Mouse (Mus musculus) ES-E14 (cell line): ENCODE results near the gene Gm13090. TPM values are rescaled to one million over a fixed set of nuclear protein-coding genes. Genes with fewer than 3 reads are reported as not detected.

Experiments
- DNase-seq: peaks from one replicate; pipeline ENCODE4 v3.0.0-alpha.2; 2013; ENCODE audit warnings: low read depth, low spot score
- H3K27ac ChIP-seq: 2 replicates; pipeline ENCODE4 v1.5.1; 2012; ENCODE audit warnings: low read depth, mild to moderate bottlenecking, low read length, moderate library complexity, mixed read lengths; ENCODE audit not compliant: poor library complexity, insufficient read depth, severe bottlenecking
- H3K36me3 ChIP-seq: 2 replicates; pipeline ENCODE4 v1.6.1; 2012; ENCODE audit warnings: mild to moderate bottlenecking, low read length, moderate library complexity, mixed read lengths; ENCODE audit not compliant: control insufficient read depth, poor library complexity, insufficient read depth, severe bottlenecking
- H3K4me1 ChIP-seq, 2 experiments: fragments of 150-350 bp in 1 of 2; sonication (generic) in 1 of 2; 2 replicates each; pipeline ENCODE4 v1.6.1; 2012; ENCODE audit warnings: low read length in 2 of 2, mild to moderate bottlenecking in 1 of 2, mixed read lengths in 1 of 2; ENCODE audit not compliant: control insufficient read depth in 2 of 2, insufficient read depth in 2 of 2, poor library complexity in 1 of 2
- H3K4me3 ChIP-seq, 2 experiments: fragments of 150-350 bp in 1 of 2; sonication (generic) in 1 of 2; 2 replicates each; pipeline ENCODE4 v1.5.1; 2012; ENCODE audit warnings: low read length in 2 of 2, low read depth in 1 of 2, mild to moderate bottlenecking in 1 of 2, mixed read lengths in 1 of 2; ENCODE audit not compliant: insufficient read depth in 1 of 2, poor library complexity in 1 of 2, severe bottlenecking in 1 of 2
- H3K9ac ChIP-seq: 2 replicates; pipeline ENCODE4 v1.6.1; 2012; ENCODE audit warnings: low read depth, mild to moderate bottlenecking, low read length, mixed read lengths; ENCODE audit not compliant: poor library complexity, insufficient read depth, severe bottlenecking
- H3K9me3 ChIP-seq: fragments of 150-350 bp; sonication (generic); 2 replicates; pipeline ENCODE4 v1.6.1; 2012; ENCODE audit warnings: low read depth, mild to moderate bottlenecking, low read length; ENCODE audit not compliant: control insufficient read depth, insufficient read depth
- CHD2 ChIP-seq: IDR thresholded peaks from 2 replicates; pipeline ENCODE4 v1.6.1; 2014; ENCODE audit warnings: mild to moderate bottlenecking, low read depth, low read length, inconsistent platforms
- HCFC1 ChIP-seq: IDR thresholded peaks from 2 replicates; pipeline ENCODE4 v1.6.1; 2012; ENCODE audit warnings: low read length, inconsistent platforms, borderline replicate concordance; ENCODE audit not compliant: insufficient read depth
- MAFK ChIP-seq: IDR thresholded peaks from 2 replicates; pipeline ENCODE4 v1.6.1; 2014; ENCODE audit warnings: mild to moderate bottlenecking, low read depth, low read length, inconsistent platforms; ENCODE audit not compliant: insufficient read depth
- ZC3H11A ChIP-seq: IDR thresholded peaks from 2 replicates; pipeline ENCODE4 v1.6.1; 2012; ENCODE audit warnings: low read depth, mild to moderate bottlenecking, inconsistent platforms, low read length, borderline replicate concordance
- ZNF384 ChIP-seq: IDR thresholded peaks from 2 replicates; pipeline ENCODE4 v1.6.1; 2012; ENCODE audit warnings: low read depth, low read length, inconsistent platforms
- in situ Hi-C, 2 experiments: fragments of 600-800 bp; cut with MboI; formaldehyde crosslinking; loops; one replicate each; pipeline ENCODE4 v1.15.1; 2025; ENCODE audit warnings: low sequenced_read_pairs in 2 of 2, inconsistent platforms in 1 of 2; ENCODE audit not compliant: unreplicated experiment in 2 of 2
- total RNA-seq: library from RNA; depleted of rRNA; stranded (reverse); fragments of 300-350 nt; gene quantifications from 2 replicates; pipeline ENCODE4 v1.2.3, GENCODE M21; 2012

Gm13090 gene
- total RNA-seq, 1 experiment = not detected

- no peak overlapping the region for H3K27ac ChIP-seq
Measured at GRCm38 (mm10) chr4:151130756-151131490, 41.6 kb downstream of the Gm13090 start.

GRCm38 (mm10) chr4:151132493-151132892 lies 43.1 kb downstream of the Gm13090 start:
- Histone ChIP-seq H3K27ac (no peak overlapping the region), H3K9me3 (no peaks in the 10 kb centered on the region), H3K4me1 (peaks cover 0 to 13% of the 10 kb centered on the region in 2 experiments; a peak in 1 of 4 replicates), H3K4me3 (no peak overlapping the region), H3K9ac (no peak overlapping the region), H3K36me3 (no peaks in the 10 kb centered on the region)
- in situ Hi-C loops = no loop called here
- TF ChIP-seq MAFK (no peak), ZNF384 (no peak), ZC3H11A (no peak), HCFC1 (no peak), CHD2 (no peak)
- DNase-seq = no peak

More at GRCm38 (mm10) chr4:151130756-151131490, 41.6 kb downstream of the Gm13090 start:
- in situ Hi-C loops = no loop called here
- no peak overlapping the region for H3K4me3 ChIP-seq
- H3K4me1 ChIP-seq = peaks cover 0 to 13% of the 10 kb centered on the region in 2 experiments; a peak in 1 of 4 replicates
- no peak for DNase-seq
- H3K9ac ChIP-seq = no peak overlapping the region
- no peak for TF ChIP-seq CHD2
- no peak for TF ChIP-seq ZNF384
- no peak for TF ChIP-seq MAFK
- no peak for TF ChIP-seq ZC3H11A
- no peak for TF ChIP-seq HCFC1
- H3K36me3 ChIP-seq = no peaks in the 10 kb centered on the region
- no peaks in the 10 kb centered on the region for H3K9me3 ChIP-seq

GRCm38 (mm10) chr4:151133760-151134159 lies 44.4 kb downstream of the Gm13090 start:
- H3K36me3 ChIP-seq = no peaks in the 10 kb centered on the region
- H3K9me3 ChIP-seq = no peaks in the 10 kb centered on the region
- no peak overlapping the region for H3K9ac ChIP-seq
- no peak for DNase-seq
- no peak for TF ChIP-seq HCFC1
- in situ Hi-C loops = no loop called here
- H3K4me1 ChIP-seq = peaks cover 0 to 22% of the 10 kb centered on the region in 2 experiments; a peak in 2 of 4 replicates
- no peak overlapping the region for H3K4me3 ChIP-seq
- H3K27ac ChIP-seq = no peak overlapping the region

GRCm38 (mm10) chr4:151135491-151135890 lies 46.1 kb downstream of the Gm13090 start:
- DNase-seq = no peak
- no peak overlapping the region for H3K4me3 ChIP-seq
- H3K36me3 ChIP-seq = no peaks in the 10 kb centered on the region
- H3K9ac ChIP-seq = no peak overlapping the region
- TF ChIP-seq ZNF384 (no peak), MAFK (no peak), CHD2 (no peak), ZC3H11A (no peak), HCFC1 (no peak)
- peaks cover 0 to 33% of the 10 kb centered on the region in 2 experiments; a peak in 2 of 4 replicates for H3K4me1 ChIP-seq
- no peaks in the 10 kb centered on the region for H3K9me3 ChIP-seq
- in situ Hi-C loops = no loop called here
- no peak overlapping the region for H3K27ac ChIP-seq

GRCm38 (mm10) chr4:151137701-151138100 lies 48.3 kb downstream of the Gm13090 start:
- H3K4me1 ChIP-seq = peaks cover 0 to 32% of the 10 kb centered on the region in 2 experiments; a peak in 2 of 4 replicates
- no peak overlapping the region for H3K4me3 ChIP-seq
- no peak for TF ChIP-seq ZNF384
- no peak for TF ChIP-seq ZC3H11A
- TF ChIP-seq HCFC1 = no peak
- no peak for TF ChIP-seq MAFK
- no peak for TF ChIP-seq CHD2
- DNase-seq = no peak
- H3K9me3 ChIP-seq = no peaks in the 10 kb centered on the region
- in situ Hi-C loops = no loop called here
- H3K27ac ChIP-seq = no peak overlapping the region
- no peaks in the 10 kb centered on the region for H3K36me3 ChIP-seq
- H3K9ac ChIP-seq = no peak overlapping the region
